Mouse (Mus musculus): Measurements from ENCODE around the gene Adad2.

Adad2 gene

DNA sequence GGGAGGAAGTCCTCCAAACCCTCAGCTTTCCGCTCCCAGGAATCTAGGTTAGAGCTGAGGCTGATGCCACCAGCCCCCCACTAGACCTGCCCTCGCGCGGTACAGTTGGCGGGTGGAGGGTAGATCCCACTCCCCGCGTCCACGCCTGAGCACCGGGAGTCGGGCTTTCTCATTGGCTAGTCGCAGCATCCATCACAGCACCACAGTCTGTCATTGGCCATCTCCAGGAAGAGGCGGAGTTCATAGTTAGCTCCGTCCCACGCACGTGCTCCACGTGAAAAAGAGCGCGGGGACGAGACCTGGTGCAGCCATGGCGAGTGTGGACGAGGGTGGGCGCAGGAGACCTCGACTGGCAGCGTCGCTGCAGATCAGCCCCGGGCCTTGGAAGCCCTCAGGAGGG lies at the start of gene Adad2:
Adad2 (plus strand) TSS at position 277 of the 400 bp plus-strand sequence.
- no peak for DNase-seq (ENCODE audit: low spot score in 2 of 2)

DNA sequence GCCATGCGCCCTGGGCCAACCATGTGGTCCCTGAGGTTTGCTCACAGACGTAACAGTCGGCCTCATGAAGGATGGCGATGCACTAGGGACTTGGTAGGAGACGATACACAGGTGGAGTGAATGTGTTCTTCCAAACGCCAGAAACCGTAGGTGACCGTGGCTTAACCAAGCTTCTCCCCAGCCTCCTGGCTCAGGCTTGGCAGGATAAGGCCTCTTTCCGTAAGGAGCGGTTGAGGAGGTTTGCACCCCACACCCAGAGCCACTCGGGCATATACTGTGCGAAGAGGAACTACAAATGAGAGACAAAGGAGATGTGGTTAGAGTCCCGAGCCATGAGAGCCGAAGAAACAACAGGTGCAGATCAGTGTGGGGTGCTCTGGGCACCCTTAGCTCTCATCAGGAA lies 48.7 kb upstream of the Adad2 start:
- DNase-seq (ENCODE audit: low spot score in 2 of 2): no peak

DNA sequence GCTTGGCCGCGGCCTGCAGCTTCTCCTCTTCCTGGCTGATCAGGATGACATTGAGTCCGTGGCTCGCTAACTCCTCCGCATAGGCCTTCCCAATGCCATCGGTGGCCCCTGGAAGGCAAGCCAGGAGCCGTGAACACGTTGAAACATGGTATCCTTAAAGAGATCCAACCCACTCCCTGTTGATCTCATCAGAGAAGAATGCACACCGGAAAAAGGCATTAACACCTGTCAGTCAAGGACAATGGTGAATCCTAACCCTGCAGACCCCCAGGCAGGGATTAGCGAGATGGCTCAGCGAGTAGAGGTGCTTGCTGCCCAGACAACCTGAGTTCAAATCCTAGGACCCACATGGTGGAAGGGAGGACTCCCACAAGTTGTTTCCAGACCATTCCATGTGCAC lies 46.2 kb upstream of the Adad2 start:
- DNase-seq (ENCODE audit: low spot score in 2 of 2): no peak

DNA sequence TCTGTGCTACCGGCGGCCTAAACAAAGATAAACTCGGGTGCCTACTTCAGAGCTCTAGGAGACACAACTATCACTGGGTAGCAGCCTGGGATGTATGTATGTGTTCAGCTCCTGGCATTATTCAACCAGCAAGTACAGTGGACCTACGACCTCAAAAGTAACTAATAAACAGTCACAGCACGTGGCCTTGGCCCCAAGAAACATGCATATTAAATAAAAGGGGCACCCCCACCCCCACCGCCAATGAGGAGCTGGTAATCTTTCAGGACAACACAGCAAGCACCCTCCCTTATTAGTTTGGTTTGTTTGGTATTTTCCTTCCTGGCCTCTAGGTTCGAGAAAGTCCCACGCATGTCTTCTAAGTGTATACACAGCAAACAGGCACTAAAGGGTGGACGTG lies 44.3 kb upstream of the Adad2 start:
- no peak for DNase-seq (ENCODE audit: low spot score in 2 of 2)

DNA sequence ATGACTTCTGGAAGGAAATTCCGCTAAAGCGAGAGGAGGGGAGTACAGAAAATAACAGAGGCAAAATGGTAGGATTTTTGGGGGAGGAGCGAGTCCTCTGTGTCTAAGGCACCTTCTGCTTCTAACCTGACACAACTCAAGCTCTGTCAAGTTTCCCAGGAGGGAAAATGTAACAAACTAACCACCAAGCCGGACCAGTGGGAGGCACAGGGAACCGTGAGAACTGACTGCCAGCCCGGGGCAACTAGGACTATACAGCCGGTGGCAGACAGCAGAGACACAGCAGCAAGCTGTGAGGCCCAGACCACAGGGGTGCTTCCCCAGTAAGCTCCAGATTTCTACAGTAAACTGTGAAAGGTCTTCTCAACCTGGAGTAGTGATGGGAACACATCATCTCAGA lies 43.6 kb upstream of the Adad2 start:
- DNase-seq (ENCODE audit: low spot score in 2 of 2): no peak

DNA sequence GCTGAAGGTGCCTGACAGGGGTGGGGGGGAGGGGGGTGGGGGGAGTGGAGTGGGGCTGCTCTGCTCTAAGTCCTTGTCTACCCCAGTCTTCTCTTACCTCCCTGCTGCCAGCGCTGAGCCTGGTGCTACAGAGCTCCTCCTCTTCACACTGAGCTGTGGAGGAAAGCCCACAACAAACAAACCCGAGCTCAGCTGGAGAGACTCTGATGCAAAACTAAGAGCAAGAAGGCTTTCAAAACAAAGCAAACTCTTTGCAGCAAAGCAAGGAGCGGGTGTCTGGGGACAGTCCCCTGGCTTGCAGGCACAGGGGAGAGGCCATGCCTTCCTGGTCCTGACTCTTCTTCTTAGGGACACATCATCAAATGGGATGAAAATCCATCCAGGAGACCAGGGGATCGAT lies 42.7 kb upstream of the Adad2 start:
- DNase-seq (ENCODE audit: low spot score in 2 of 2): no peak

DNA sequence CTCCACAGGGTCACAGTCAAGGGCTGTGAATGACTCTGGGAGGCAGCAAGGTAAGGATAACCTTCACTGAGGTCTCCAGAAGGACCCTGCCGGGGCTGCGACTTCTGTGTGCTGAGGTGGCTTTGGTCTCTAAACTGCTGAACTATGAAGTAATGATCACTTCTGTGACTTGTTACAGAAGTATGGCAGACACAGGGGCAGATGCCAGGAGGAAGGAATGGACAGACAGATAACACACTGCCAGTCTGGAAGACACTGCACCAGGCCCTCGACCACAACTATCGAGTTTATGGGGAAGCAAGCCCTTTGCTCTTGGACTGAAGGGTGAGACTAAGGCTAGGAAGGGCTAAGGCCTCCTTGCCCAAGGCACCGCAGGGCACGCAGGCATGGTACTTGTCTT lies 41.4 kb upstream of the Adad2 start:
- no peak for DNase-seq (ENCODE audit: low spot score in 2 of 2)

DNA sequence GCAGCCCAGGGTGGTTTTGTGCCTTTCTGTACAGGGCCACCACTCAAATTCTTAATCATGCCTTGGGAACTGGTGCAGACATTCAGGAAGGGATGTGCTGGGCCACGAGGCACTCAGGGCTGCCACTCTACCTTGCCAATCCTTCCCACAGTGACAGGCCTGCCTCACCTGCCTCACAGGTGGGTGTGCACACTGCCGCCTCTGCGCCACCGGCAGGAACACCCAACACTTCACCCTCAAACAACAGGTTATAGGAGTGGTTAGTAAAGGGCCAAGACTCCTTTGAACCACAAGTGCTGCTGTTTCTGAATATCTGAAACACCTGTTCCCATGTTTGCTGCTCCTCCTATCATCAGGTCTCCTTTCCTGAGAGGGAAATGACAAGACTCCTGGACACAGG lies 40.1 kb upstream of the Adad2 start:
- DNase-seq (ENCODE audit: low spot score in 2 of 2): no peak

DNA sequence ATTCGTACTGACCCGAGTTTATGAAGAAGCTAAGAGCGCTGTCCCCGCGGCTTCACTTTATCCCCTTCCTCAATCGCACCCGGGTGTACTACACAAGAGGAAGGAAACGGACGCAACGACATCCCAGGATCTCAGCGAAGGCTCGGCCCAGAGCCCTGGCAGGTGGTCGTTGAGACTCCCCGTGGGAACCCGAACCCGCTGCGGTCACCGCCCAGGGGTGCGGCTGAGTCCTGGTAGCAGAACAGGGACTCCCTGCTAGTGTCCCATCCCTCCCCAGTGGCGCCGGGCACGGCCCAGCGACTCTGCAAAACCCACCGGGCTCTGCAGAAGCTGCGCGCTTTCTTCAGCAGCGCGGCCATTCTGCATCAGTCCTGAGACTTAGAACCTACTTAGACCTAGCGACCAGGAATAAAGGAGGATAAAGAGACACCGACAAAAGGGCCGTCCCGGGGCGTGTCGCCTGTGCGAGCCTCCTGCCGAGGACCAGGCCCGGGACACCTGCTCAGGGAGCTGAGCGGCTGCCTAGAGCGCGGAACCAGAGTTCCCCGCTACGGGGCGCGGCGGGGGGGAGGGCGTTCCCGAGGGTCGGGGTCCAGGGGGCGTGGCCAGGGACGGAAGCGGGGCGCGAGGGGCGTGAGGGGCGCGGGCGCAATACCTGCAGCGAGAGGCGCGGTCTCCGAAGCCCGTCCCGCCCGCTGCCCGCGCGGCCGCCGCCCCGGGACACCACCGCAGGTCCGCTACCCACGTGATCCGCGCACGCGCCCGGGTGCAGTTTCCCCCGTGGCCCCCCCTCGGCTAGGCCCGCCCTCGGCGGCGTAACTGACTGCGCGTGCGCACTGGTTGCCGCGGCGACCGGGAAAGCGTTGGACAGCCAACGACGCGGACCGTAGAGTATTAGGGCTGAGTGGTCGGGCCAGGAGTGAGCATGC lies 37.8 kb upstream of the Adad2 start, which contains the start of the genes Hsdl1 and Dnaaf1:
Hsdl1 (minus strand) TSS at position 747 of the 929 bp plus-strand sequence.
Dnaaf1 (plus strand) TSS at position 799 of the 929 bp plus-strand sequence.
- peak; percentile 96 for DNase-seq (ENCODE audit: low spot score in 2 of 2)

DNA sequence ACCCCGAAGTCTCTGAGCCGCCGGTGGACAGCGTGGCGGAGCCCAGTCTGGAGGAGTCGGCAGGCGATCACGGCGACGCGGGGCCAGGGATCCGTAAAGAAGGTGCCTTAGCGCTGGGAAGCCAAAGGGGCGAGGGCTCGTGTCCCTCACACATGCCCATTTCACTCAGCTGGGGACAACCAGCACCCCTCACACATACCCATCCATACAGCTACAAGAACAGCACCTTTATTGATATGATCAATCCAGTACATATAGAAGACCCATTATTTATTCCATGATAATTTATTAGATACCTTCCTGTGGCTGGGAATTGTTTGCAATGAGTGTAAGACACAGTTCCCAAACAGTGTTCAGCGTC lies 37.2 kb upstream of the Adad2 start:
- DNase-seq (ENCODE audit: low spot score in 2 of 2): no peak

DNA sequence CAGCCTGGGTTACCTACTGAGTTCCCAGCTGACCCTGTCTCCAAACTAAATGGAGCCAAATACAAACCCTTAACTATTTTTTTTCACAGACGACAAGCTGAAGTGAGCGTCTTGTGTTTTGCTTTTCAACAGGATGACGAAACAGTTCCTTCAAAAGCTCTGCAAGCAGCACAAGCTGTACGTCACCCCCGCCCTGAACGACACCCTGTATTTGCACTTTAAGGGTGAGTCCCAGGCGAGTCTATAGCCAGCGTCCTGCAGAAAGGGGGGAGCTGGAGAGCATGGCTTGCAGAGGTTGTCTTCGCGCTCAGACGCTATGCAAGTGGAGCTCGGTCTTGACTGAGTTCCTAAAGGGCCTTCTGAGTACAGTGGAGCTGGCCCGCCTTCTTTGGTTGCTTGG lies 33.5 kb upstream of the Adad2 start:
- no peak for DNase-seq (ENCODE audit: low spot score in 2 of 2)

DNA sequence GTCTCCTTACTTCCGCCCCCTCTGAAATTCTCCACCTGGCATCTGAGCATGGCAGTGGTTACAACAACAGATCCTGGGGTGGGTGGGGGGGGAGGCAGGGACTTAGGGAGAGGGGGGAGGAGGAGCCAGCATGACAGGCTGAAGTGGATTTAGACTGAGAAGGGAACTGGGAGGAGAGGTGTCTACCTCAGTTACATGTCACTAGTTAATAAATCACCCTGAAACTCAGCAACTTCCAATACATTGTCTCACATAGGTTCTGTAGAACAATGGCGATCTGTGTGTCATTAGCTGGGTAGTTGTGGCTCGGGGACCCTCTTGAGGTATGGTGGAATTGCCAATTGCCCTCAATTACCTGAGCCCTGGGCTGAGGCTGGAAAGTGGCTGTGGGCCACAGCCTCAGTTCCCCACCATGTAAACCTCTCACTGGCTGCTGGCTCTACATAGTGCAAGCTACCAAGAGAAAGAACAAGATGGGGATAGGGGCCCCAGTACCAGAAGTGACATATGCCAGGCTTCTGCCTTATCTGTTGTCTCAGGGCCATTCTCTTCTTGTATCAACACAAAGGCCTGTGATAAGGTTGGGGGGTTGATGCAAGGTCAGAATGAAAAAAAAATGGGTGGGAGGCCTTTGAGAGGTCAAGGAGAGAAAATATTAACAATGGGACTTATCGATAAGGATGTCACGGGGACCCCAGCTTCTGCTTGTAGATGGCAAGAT lies 31.9 kb upstream of the Adad2 start:
- no peak for DNase-seq (ENCODE audit: low spot score in 2 of 2)

DNA sequence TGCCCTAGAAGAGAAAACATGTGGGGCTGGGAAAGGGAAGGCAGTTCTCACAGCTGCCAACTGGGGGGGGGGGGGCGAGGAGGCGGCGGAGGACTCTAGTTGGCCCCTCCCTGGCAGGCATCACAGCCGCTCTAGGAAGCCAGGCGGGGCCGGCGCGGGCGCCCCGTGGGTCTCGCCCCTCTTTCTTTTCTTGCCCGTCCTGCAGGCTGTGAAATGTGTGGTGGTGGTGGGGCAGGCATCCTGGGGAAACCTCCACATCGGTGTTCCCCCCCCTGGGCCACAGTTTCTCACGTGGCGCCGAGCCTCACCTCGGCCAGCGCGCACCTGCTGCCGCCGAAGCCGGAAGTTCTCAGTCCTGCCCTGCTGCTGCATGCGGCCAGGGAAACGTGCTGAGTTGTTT lies 26.6 kb upstream of the Adad2 start:
- no peak for DNase-seq (ENCODE audit: low spot score in 2 of 2)

DNA sequence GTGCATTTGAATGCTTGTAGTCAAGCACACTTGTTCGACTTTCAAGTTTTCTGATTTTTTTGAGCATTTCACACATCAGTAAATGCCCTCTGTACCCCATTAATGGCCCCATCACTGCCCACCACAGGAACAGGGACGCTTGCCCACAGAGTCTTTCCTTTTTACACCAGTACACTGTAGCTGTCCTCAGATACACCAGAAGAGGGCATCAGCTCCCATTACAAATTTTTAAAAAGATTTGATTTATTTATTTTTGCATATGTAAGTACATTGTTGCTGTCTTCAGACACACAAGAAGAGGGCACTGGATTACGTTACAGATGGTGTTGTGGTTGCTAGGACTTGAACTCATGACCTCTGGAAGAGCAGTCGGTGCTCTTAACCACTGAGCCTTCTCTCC lies 24.2 kb upstream of the Adad2 start:
- no peak for DNase-seq (ENCODE audit: low spot score in 2 of 2)

DNA sequence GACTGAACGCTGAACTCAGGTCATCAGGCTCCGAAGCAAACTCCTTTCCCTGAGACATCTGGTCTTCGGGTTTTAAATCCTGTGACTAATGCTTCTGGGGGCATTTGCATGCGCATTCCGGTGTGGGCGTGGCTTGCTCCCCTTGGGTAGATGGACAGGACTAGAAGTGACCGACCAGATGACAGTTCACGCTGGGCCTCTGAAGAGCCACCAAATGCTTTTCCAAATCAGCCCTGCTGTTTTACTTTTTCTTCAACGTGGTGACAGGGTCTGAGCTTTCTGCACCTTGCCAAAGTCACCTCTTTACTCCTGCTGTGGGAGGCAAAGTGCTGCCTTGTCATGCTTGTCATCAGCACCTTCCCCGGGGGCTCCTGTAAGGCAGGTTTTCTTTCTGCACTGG lies 23.7 kb upstream of the Adad2 start:
- DNase-seq (ENCODE audit: low spot score in 2 of 2): no peak

DNA sequence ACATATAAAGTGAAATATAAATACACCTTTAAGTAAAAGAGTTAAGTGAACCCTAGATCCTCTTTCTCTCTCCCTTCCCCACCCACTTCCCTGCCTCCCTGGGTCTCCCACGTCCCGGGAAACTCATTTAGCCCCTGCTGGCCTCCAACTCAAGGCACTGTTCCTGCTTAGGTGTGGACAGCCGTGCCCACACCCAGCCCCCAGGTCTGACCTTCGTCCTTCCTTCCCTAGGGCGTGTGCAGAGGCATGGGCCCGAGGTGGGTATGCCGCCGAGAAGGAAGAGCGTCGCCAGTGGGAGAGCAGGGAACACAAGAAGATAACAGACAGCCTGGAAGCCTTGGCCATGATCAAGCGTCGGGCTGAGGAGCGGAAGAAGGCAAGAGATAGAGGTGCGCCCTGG lies 22.2 kb upstream of the Adad2 start:
- no peak for DNase-seq (ENCODE audit: low spot score in 2 of 2)

DNA sequence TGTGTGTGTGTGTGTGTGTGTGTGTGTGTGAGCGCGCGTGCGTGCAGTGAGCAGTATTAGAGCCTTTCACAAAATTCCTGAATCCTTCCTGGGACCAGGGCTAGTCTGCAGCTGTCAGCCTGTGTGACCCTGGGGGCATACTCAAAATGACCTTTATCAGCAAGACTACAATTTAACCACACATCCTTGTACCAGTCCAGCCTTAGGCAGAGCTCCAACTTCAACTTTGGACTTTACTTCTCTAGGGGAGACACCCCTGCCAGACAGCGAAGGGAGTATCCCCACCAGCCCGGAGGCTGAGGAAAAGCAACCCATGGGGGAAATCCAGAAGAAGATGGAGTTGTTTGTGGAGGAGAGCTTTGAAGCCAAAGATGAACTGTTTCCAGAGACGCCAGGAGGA lies 21.1 kb upstream of the Adad2 start:
- no peak for DNase-seq (ENCODE audit: low spot score in 2 of 2)

DNA sequence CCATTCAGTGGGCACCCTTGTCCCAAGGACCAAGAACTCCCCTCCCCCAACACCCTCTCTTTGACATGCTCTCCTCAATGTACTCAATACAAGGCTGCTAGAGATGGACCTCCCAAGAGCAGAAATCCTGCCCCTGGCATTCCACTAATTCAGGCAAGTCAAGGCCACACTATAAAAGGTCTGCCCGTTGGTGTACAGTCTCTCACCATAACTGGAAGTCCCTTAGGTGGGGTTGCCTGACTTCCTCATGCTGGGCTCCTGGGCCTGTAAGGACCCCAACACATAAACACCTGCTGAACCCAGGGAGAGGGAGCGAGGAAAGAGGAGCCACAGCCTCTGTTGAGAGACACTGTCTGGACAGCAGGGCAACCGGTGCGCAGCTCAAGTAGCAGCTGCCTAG lies 8.8 kb upstream of the Adad2 start:
- no peak for DNase-seq (ENCODE audit: low spot score in 2 of 2)

DNA sequence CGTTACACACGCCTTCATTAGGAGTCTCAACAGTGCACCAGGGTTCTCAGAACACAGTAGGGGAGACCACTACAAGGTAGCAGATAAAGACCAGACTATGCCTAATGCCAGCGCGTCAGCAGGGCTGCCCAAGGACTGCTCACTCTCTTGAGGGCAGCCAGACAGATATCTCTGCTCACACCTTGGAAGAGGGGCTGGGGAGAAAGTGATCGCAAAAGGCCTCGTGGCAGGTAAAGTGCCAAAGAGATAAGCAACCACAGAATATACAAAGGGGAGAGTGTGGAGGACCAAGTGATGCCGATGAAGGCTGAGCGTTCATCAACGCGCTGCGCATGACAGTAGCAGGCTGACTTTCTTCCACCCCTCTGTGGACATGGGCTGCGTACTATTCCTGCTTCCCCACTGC lies 8.1 kb upstream of the Adad2 start:
- no peak for DNase-seq (ENCODE audit: low spot score in 2 of 2)

DNA sequence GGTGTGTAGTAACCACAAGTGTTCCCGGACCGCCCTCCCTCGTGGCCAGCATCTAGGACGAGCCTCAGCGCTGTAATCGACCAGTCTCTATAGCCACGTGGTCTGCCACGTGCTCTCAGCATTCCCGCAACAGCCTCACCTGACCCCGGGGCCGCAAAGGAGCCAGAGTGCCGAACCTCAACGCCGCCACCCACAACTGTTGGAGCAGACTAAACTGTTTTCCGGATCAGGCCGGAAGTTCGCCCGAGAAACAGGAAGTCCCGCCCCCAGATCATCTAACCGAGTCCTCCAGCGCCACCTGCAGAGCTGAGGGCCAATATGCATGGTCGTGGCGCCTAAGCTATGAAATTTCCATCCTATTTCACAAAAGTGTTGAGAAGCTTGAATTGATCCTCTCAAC lies 7.6 kb upstream of the Adad2 start, which contains the start of gene Taf1c:
Taf1c (minus strand) TSS at position 227 of the 400 bp plus-strand sequence.
- DNase-seq (ENCODE audit: low spot score in 2 of 2): peak; percentile 89 to 93

DNA sequence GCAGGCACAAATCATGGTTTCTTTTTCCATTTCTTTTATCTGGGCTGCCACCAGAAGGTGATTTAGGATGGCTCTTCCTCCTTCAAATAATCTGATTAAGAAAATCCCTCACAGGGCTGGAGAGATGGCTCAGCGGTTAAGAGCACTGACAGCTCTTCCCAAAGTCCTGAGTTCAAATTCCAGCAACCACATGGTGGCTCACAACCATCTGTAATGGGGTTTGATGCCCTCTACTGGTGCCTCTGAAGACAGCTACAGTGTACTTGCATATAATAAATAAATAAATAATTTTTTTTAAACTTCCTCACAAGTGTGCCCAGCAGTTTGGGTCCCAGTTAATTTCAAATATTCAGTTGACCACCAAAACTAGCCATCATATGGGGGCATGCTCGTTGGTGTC lies 6.3 kb upstream of the Adad2 start:
- DNase-seq (ENCODE audit: low spot score in 2 of 2): no peak

DNA sequence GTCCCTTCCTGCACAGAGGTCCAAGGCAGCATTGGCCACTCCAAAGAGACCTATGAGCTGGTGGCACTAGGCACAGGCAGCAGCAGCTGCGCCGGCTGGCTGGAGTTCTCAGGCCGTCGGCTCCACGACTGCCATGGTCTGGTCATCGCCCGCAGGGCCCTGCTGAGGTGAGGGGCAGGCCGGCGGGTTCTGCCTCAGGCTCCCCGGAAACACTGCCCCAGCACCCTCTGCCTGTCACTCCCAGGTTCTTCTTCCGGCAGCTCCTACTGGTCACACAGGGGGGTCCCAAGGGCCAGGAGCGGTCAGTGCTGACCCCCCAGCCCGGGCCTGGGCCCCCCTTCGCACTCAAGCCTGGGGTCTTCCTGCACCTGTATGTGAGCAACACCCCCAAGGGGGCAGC lies 2.5 kb downstream of the Adad2 start:
- no peak for DNase-seq (ENCODE audit: low spot score in 2 of 2)

DNA sequence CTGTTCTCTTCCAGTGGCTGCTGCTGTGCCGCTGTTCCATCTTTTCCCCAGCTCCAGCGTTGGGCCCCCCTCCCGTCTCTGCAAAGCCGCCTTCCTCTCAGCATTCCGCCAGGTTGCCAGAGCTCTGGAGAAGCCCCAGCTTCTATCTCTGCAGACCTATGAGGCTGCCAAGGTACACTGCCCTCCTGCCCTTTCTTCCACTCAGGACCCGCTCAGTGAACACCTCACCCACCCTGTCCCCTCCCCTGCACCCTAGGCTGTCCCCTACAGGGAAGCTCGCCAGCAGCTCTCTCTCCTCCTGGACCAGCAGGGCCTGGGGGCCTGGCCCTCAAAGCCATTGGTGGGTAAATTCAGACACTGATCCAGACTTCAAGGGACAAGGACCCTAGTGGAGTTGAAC lies 3.8 kb downstream of the Adad2 start:
- no peak for DNase-seq (ENCODE audit: low spot score in 2 of 2)
